Mouse (Mus musculus): ENCODE measurements around the gene Fcna.
A peak's percentile ranks its signal among the peaks of the same experiment; 100 is the strongest.

The Fcna gene

GRCm38 (mm10) chr2:25577951-25578795 is 49.7 kb downstream of the Fcna start:
- no peak for DNase-seq (ENCODE audit: low spot score in 2 of 2)

GRCm38 (mm10) chr2:25576965-25577891 is 50.6 kb downstream of the Fcna start:
- no peak for DNase-seq (ENCODE audit: low spot score in 2 of 2)

GRCm38 (mm10) chr2:25576028-25576850 is 51.6 kb downstream of the Fcna start:
- no peak for DNase-seq (ENCODE audit: low spot score in 2 of 2)

- peak; percentile 71 to 72 for DNase-seq (ENCODE audit: low spot score in 2 of 2)
Observed at GRCm38 (mm10) chr2:25575432-25576027, 52.3 kb downstream of the Fcna start.
